Mouse (Mus musculus) kidney, adult 2 months (tissue): Measurements from ENCODE around the gene Grid2ip. TPM values are rescaled to one million over a fixed set of nuclear protein-coding genes. Genes with fewer than 3 reads are reported as not detected.

Source experiments
- DNase-seq: peaks from one replicate; pipeline ENCODE4 v3.0.0; 2021
- H3K27ac ChIP-seq: fragments of 200-500 bp; 2 replicates; pipeline ENCODE4 v1.5.1; 2012; ENCODE audit warnings: low read depth, low read length, control low read depth, inconsistent platforms; ENCODE audit not compliant: insufficient read depth
- H3K27me3 ChIP-seq: fragments of 200-500 bp; replicated peaks from 2 replicates; pipeline ENCODE4 v1.6.1; 2012; ENCODE audit warnings: mild to moderate bottlenecking, moderate library complexity, low read length, inconsistent platforms; ENCODE audit not compliant: control insufficient read depth, insufficient read depth
- H3K36me3 ChIP-seq: fragments of 200-500 bp; 2 replicates; pipeline ENCODE4 v1.6.1; 2012; ENCODE audit warnings: mild to moderate bottlenecking, moderate library complexity, low read length, inconsistent platforms; ENCODE audit not compliant: control insufficient read depth, insufficient read depth
- H3K4me1 ChIP-seq: fragments of 200-500 bp; 2 replicates; pipeline ENCODE4 v1.6.1; 2011; ENCODE audit warnings: low read length; ENCODE audit not compliant: control insufficient read depth, insufficient read depth
- H3K4me3 ChIP-seq: fragments of 200-500 bp; 2 replicates; pipeline ENCODE4 v1.5.1; 2011; ENCODE audit warnings: mild to moderate bottlenecking, low read depth, low read length, control low read depth; ENCODE audit not compliant: insufficient read depth
- CTCF ChIP-seq: fragments of 200-500 bp; conservative IDR thresholded peaks from 2 replicates; pipeline ENCODE4 v1.5.1; 2011; ENCODE audit warnings: low read depth, mild to moderate bottlenecking, control low read depth, low read length, moderate library complexity, mixed read lengths; ENCODE audit not compliant: insufficient read depth, insufficient read length
- POLR2A ChIP-seq: fragments of 200-500 bp; IDR thresholded peaks from one replicate; pipeline ENCODE4 v1.6.1; 2011; ENCODE audit warnings: low read depth, low read length, control low read depth
- WGBS: fragments of 180-500 bp; shearing (Covaris S2); methylation state at CpG from one replicate; pipeline ENCODE4 v1.1.7; 2018; 5-methylcytosine and 5-hydroxymethylcytosine counted together
- polyA plus RNA-seq: library from polyadenylated mRNA; depleted of rRNA; stranded (reverse); fragments of >200 nt; gene quantifications from 2 replicates; pipeline ENCODE4 v1.2.3, GENCODE M21; 2012

The Grid2ip gene
- polyA plus RNA-seq, 1 experiment: 0.13 TPM

GRCm38 (mm10) chr5:143315514-143315888 lies 41.6 kb upstream of the Grid2ip start:
- no peaks in the 10 kb centered on the region for H3K27me3 ChIP-seq
- H3K27ac ChIP-seq: no peak overlapping the region
- H3K4me3 ChIP-seq: peak overlapping the region; percentile 24; the same call in 1 of the 2 replicates
- TF ChIP-seq POLR2A: no peak
- TF ChIP-seq CTCF: no peak
- 20% methylated on average over 8 of the region's 8 CpGs for WGBS
- no peaks in the 10 kb centered on the region; the same call in 1 of the 2 replicates for H3K36me3 ChIP-seq
- H3K4me1 ChIP-seq: peaks cover 8% of the 10 kb centered on the region; the same call in 1 of the 2 replicates
- no peak for DNase-seq

GRCm38 (mm10) chr5:143316605-143317287 lies 40.4 kb upstream of the Grid2ip start:
- WGBS: 82% methylated on average over 5 of the region's 5 CpGs
- Histone ChIP-seq H3K36me3 (no peaks in the 10 kb centered on the region), H3K27me3 (no peaks in the 10 kb centered on the region)

GRCm38 (mm10) chr5:143317288-143317610 lies 39.9 kb upstream of the Grid2ip start:
- Histone ChIP-seq H3K4me3 (no peak overlapping the region), H3K27me3 (no peaks in the 10 kb centered on the region), H3K27ac (no peak overlapping the region), H3K4me1 (peaks cover 8% of the 10 kb centered on the region; the same call in 1 of the 2 replicates), H3K36me3 (no peaks in the 10 kb centered on the region)
- TF ChIP-seq CTCF (no peak), POLR2A (no peak)
- DNase-seq: peak; percentile 68
- 56% methylated on average over 8 of the region's 8 CpGs for WGBS

More at GRCm38 (mm10) chr5:143316605-143317287, 40.4 kb upstream of the Grid2ip start:
- no peak for DNase-seq
- H3K4me3 ChIP-seq: no peak overlapping the region
- no peak for TF ChIP-seq POLR2A
- TF ChIP-seq CTCF: no peak
- H3K4me1 ChIP-seq: peaks cover 8% of the 10 kb centered on the region; the same call in 1 of the 2 replicates
- no peak overlapping the region for H3K27ac ChIP-seq

- Histone ChIP-seq H3K36me3 (no peaks in the 10 kb centered on the region), H3K27ac (peak within 1 kb of the TSS; percentile 87), H3K4me1 (0 out of 2 replicates have a peak, but pooled peaks cover 3% of the 10 kb centered on the region), H3K27me3 (no peaks in the 10 kb centered on the region), H3K4me3 (peak within 1 kb of the TSS; percentile 99)
- DNase-seq: peak; percentile 95
- under 1% methylated on average over 57 of the region's 57 CpGs for WGBS
- TF ChIP-seq CTCF (no peak), POLR2A (no peak)
These were observed 28.2 kb upstream of the Grid2ip start, which contains the start of gene Zdhhc4 for GRCm38 (mm10) chr5:143328690-143329495. Gene Zdhhc4, minus strand, starts transcription at chr5:143329256.

- WGBS: 6% methylated on average over 5 of the region's 5 CpGs
- no peak overlapping the region for H3K27ac ChIP-seq
- 0 out of 2 replicates have a peak, but pooled peaks cover 3% of the 10 kb centered on the region for H3K4me1 ChIP-seq
- H3K27me3 ChIP-seq: no peaks in the 10 kb centered on the region
- no peak overlapping the region for H3K4me3 ChIP-seq
- peak; percentile 71 for DNase-seq
- TF ChIP-seq POLR2A (no peak), CTCF (peak; percentile 82)
- no peaks in the 10 kb centered on the region for H3K36me3 ChIP-seq
These were observed 23.3 kb upstream of the Grid2ip start for GRCm38 (mm10) chr5:143333872-143334271.

GRCm38 (mm10) chr5:143334418-143335088 lies 22.6 kb upstream of the Grid2ip start:
- no peaks in the 10 kb centered on the region for H3K27me3 ChIP-seq
- H3K27ac ChIP-seq: no peak overlapping the region
- WGBS: 50% methylated on average over 14 of the region's 14 CpGs
- DNase-seq: no peak
- 0 out of 2 replicates have a peak, but pooled peaks cover 3% of the 10 kb centered on the region for H3K4me1 ChIP-seq
- TF ChIP-seq POLR2A: no peak
- no peak for TF ChIP-seq CTCF
- H3K36me3 ChIP-seq: no peaks in the 10 kb centered on the region
- no peak overlapping the region for H3K4me3 ChIP-seq
